Mouse (Mus musculus): ENCODE results near the gene Slc2a8. TPM values are rescaled to one million over a fixed set of nuclear protein-coding genes. Genes with fewer than 3 reads are reported as not detected.
"Not testable (repeated sequence)": the region's sequence is repeated elsewhere in the genome, so short reads cannot be mapped to it uniquely, and the experiment has no call there.

Slc2a8 gene
- 10 to 100 TPM; 15.7 to 17.2 TPM for total RNA-seq (2021)
- long read RNA-seq, experiment 1, transcript Slc2a8-201 (10 exons, 2,108 nt) = major isoform, 29 of 35 reads
- long read RNA-seq, experiment 1, partial matches to known transcripts = 1 of 35 reads
- long read RNA-seq, experiment 1, other reads (novel, unspliced or antisense) = 5 of 35 reads
- long read RNA-seq, experiment 2, transcript Slc2a8-201 (10 exons, 2,108 nt) = major isoform, 75 of 86 reads
- long read RNA-seq, experiment 2, partial matches to known transcripts = 4 of 86 reads
- long read RNA-seq, experiment 2, other reads (novel, unspliced or antisense) = 6 of 86 reads

GRCm38 (mm10) chr2:32981725-32982271 is at the start of gene Slc2a8:
Slc2a8 (minus strand) TSS chr2:32982083.
- peak; percentile 81 to 85 for DNase-seq (ENCODE audit: low spot score in 2 of 2)

DNA sequence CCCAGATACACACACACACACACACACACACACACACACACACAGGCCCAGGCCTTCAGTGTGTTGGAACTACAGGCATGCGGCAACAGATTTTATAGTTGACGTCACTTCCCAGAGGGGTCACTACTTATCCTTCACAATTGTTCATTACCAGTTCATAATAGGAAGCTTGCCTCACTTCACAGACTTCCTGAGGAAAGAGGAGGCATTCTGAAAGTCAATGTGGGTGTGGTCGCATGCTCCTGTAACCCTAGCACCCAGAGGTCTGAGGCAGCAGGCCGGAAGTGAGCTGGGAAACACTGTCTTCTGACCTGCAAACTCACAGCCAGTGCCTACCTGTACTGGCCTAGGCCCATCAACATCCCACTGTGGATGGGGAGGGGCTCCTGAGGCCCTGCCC is 43.2 kb upstream of the Slc2a8 start:
- DNase-seq (ENCODE audit: low spot score in 2 of 2) = no peak

- no peak for DNase-seq (ENCODE audit: low spot score in 2 of 2)
Observed at GRCm38 (mm10) chr2:33024564-33024963, 42.7 kb upstream of the Slc2a8 start.

DNA sequence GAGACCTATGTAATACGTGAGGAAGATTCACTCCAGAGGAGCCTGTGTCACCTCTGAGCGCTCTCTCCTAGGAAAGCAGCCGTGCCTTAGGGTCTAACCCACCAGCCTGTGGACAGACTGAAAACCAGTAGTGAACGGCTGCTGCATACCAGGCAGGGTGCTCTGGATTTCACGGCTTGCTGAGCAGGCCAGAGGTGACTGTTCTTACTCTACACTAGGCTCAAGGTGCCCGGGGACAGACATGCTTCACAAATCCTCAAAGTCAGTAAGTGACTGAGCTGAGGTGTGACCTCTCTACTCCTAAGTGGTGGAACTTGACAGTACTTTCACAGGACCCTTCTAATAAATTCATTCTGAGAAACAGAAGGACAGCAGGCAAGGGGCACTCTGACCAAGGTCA is 41.0 kb upstream of the Slc2a8 start:
- no peak for DNase-seq (ENCODE audit: low spot score in 2 of 2)

DNA sequence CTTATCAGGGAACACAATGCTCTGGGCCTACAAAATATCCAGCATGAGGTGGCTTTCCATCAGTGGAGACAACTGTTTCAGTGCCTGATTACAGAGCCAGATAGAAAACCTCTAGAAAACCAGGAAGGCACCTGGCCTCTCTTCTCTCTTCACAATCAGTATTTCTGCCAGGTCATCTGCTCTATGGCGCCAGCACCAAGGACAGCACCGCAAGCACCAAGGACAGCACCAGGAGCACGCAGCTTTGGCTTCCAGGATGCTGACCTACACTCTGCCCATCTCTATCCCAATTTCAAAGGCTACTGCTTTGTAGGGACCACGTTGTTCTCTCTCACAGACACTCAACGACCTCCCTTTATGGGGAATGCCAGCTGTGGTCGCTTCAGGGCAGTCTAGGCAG is 36.1 kb upstream of the Slc2a8 start:
- peak; percentile 51 to 67 for DNase-seq (ENCODE audit: low spot score in 2 of 2)

DNA sequence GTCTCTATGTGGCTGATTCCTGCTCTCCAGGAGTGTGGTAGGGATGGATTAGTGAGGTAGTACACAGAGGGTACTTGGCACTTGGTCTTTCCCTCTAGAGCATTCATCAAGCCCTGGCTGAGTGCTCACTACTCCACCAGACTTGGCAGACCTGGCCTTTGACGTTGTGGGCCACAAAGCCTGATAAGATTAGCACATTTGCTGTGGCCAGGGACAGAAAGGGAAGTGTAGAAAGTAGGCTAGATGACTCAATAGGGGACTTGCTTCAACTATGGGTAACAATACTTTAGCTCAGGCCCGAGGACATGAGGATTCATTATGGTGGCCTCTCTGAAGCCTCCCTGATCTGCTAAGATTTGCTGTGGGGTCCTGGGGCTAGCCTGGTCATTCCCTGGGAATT is 35.3 kb upstream of the Slc2a8 start:
- no peak for DNase-seq (ENCODE audit: low spot score in 2 of 2)

- no peak for DNase-seq (ENCODE audit: low spot score in 2 of 2)
Observed at GRCm38 (mm10) chr2:33014877-33015276, 33.0 kb upstream of the Slc2a8 start.

DNA sequence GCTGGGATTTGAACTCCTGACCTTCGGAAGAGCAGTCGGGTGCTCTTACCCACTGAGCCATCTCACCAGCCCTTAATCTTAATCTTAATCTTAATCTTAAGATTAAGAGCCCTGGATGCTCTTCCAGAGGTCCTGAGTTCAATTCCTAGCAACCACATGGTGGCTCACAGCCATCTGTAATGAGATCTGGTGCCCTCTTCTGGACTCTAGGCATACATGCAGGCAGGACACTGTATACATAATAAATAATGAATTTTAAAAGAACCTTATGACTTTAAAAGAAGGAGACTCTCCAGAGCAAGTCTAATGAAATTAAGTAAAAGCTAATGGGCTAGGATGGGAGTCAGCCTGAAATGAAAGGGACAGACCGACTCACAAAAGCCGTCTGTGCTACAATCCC is 27.2 kb upstream of the Slc2a8 start:
- DNase-seq (ENCODE audit: low spot score in 2 of 2) = not testable (repeated sequence)

DNA sequence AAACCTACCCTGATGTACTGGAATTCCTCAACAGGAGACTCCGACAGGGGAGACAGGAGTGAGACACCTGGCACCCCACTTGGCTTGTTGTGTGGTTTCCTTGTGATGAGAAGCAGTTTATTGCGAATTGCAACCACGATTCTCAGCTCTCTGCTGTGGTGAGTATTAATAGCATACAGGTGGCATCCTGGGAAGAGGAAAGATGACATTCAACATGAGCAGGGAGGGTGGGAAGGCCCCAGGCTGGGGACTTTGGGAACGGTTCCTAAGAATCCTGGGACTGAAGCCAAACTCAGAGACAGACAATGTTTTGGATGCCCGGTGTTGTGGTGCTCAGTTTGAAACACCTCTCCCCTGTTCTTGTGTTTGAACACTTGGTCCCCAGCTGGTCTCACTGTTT is 23.2 kb upstream of the Slc2a8 start:
- no peak for DNase-seq (ENCODE audit: low spot score in 2 of 2)

DNA sequence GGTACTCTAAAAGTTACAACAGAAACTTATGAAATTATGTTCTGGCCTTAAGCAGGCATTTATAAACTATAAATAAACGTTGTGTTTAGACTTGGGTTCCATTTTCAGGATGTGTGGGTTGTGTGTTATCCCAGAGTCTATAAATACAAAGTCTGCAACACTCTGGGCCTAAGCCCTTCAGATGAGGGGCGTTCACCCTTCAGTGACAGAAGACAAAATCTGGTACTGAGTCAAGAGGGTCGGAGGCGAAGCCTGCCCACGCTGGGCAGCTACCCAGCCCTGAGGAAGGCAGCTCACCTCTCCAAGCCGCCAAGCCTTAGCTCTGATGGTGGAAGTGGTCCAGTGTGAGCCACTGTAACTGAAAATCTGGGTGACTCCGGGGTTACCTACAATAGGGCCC is 20.3 kb upstream of the Slc2a8 start:
- DNase-seq (ENCODE audit: low spot score in 2 of 2) = no peak

- no peak for DNase-seq (ENCODE audit: low spot score in 2 of 2)
Observed at GRCm38 (mm10) chr2:32999752-33000151, 17.9 kb upstream of the Slc2a8 start.

DNA sequence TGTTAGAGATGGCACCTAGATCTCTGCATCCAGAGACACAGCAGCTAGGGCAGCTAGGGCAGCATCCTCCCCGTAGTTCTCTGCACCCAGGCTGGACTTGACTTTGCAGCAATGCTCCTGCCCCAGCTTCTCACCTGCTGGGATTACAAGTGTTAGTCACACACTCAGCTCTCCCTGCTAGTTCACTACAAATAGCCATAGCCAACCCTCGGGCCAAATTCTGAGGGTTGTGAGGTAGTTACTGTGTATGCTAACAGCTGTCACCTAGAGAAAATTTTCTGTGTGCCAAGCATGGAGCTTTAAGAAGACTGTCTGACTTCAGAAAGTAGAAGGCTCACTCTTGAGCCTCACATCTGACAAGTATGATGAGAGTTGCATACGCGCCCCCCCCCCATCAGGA is 15.9 kb upstream of the Slc2a8 start:
- no peak for DNase-seq (ENCODE audit: low spot score in 2 of 2)

GRCm38 (mm10) chr2:32997081-32997480 is 15.2 kb upstream of the Slc2a8 start:
- no peak for DNase-seq (ENCODE audit: low spot score in 2 of 2)

DNA sequence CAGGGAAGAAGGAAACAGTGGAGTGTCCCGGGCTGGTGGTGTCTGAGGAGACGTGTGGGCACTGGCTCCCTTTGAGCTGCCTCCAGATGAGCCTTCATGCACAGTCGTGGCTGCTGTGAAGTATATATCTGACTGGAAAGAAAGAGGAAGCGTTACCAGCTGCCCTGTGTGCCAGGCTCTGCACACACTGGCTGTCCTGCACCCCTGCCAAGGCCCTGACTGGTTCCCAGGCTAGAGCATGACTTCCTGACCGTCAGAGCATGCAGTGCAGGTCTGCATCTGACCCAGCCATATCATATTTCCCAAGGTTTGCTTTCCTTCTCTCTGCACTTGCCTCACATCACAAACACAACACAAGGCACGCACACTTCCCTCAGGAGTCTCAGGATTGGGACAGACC is 10.2 kb upstream of the Slc2a8 start:
- no peak for DNase-seq (ENCODE audit: low spot score in 2 of 2)

GRCm38 (mm10) chr2:32990167-32990832 is 8.4 kb upstream of the Slc2a8 start:
- no peak for DNase-seq (ENCODE audit: low spot score in 2 of 2)

DNA sequence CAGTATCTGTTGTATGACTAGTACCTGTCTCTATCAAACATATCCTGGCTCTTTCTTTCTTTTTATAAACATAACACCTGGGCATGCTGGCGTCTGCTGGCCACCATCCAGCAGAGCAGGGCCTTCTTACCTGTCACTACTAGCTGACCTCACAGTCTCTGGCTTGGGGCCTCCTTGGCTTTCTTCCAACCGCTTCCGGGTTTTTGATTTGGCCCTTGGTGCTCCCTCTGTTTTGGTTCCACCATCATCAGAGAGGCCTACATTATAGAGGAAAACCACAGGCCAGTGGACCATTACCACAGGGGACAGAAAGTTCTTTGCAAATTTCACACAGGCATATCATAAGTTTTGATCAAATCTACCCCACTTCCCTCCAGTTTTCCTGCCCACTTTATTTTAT is 7.5 kb upstream of the Slc2a8 start:
- no peak for DNase-seq (ENCODE audit: low spot score in 2 of 2)

DNA sequence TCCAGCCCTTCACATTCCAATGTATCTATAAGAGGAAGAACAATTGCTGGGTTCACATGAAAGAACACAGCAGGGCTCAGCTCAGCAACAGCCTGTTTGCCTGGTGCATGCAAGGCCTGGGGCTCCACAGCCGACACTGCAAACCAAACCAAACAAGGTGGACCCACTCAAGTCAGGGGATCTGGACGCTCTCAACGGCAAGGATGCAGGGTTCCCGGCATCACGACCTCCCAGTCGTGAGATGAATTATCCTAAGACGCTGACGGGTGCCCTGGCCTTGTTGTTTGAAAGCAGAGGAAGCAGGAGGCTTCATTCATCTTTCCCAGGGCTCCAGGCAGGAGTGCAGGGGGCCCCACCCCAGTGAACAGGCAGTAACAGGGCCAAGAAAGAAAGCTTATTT is 4.0 kb upstream of the Slc2a8 start:
- no peak for DNase-seq (ENCODE audit: low spot score in 2 of 2)

GRCm38 (mm10) chr2:32983617-32984016 is 1.7 kb upstream of the Slc2a8 start:
- DNase-seq (ENCODE audit: low spot score in 2 of 2) = no peak

GRCm38 (mm10) chr2:32982700-32983099 is 817 bp upstream of the Slc2a8 start:
- no peak for DNase-seq (ENCODE audit: low spot score in 2 of 2)

DNA sequence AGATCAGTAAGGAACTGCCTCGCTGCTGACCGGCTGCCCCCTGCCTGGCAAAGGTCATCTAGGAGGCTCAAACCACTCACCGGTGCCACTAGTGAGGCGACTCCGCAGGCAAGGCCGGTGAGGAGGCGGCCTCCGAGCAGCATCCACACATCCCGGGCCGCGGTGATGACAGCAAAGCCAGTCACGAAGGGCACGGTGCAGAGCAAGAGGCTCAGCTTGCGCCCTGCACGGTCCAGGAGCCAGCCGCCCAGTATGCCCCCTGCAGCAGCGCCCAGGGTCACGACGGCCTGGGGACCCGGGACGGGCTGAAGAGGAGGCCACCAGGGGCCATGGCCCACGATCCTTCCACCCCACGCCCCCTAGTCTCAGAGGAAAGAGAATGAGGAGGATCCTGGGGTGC is 602 bp downstream of the Slc2a8 start:
- DNase-seq (ENCODE audit: low spot score in 2 of 2) = peak in 1 of 2 experiments; percentile 40

DNA sequence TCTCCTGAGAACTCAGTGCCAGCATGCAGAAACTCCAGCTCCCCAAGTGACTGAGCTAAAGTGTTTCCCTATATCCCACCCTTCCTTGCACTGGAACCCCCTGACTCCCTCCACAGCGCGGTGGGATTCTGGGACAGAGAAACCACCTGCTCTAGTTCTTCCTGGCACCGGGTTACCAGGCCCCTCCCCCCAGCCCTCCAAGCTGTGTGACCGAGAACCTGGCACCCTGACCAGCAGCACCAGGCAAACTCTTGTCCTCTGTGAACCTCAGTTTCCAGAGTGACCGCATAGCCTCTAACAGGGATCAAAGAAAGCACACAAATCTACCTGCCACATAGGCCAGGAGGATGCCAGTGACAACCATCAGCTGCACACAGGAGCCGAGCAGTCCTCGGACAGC is 2.2 kb downstream of the Slc2a8 start:
- no peak for DNase-seq (ENCODE audit: low spot score in 2 of 2)

DNA sequence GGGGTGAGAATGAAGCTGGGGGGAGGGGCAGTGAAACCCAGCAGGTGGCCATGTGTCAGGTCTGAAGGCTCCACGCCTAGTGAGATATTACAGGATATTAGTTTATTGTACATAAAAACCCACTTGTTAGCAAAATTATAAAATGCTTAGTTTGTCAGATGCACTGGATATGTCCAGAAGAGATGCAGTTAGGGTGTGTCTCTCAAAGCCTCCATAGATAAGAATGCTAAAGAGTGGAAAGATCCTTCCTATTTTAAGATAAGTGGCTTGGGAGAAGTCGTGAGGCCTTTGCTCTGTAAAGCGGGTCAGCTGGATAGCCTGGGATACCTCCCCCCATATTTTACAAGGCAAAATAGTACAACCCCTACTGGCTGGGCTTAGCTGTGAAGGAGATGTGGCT is 3.2 kb downstream of the Slc2a8 start:
- no peak for DNase-seq (ENCODE audit: low spot score in 2 of 2)

DNA sequence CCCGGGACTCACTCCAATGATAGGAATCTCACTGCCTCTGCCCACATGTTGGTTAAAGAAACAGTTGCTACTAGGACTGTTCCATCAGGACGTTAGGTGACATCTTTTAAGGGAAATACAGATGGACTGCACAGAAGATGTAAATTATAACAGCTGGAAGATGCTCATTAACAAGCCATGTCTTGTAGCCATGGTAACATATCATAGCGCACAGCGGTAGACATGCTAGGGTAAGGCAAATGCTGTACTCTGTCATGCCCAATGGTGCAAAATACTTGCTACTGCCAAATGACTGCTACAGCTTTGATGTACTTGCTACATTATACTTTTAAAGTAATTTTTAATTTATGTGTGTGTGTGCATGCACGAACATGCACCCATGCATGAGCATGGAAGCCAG is 4.8 kb downstream of the Slc2a8 start:
- no peak for DNase-seq (ENCODE audit: low spot score in 2 of 2)
